Mouse (Mus musculus) colon, adult 2 months (tissue): ENCODE measurements around the gene Hunk. TPM values are rescaled to one million over a fixed set of nuclear protein-coding genes. Genes with fewer than 3 reads are reported as not detected.

ENCODE experiments used
- polyA plus RNA-seq: library from polyadenylated mRNA; depleted of rRNA; stranded (reverse); fragments of >200 nt; gene quantifications from 2 replicates; pipeline ENCODE4 v1.2.3, GENCODE M21; 2012; rRNA removed

Hunk gene
- polyA plus RNA-seq, result 4.4 and 6.9 TPM in 2 replicates

DNA sequence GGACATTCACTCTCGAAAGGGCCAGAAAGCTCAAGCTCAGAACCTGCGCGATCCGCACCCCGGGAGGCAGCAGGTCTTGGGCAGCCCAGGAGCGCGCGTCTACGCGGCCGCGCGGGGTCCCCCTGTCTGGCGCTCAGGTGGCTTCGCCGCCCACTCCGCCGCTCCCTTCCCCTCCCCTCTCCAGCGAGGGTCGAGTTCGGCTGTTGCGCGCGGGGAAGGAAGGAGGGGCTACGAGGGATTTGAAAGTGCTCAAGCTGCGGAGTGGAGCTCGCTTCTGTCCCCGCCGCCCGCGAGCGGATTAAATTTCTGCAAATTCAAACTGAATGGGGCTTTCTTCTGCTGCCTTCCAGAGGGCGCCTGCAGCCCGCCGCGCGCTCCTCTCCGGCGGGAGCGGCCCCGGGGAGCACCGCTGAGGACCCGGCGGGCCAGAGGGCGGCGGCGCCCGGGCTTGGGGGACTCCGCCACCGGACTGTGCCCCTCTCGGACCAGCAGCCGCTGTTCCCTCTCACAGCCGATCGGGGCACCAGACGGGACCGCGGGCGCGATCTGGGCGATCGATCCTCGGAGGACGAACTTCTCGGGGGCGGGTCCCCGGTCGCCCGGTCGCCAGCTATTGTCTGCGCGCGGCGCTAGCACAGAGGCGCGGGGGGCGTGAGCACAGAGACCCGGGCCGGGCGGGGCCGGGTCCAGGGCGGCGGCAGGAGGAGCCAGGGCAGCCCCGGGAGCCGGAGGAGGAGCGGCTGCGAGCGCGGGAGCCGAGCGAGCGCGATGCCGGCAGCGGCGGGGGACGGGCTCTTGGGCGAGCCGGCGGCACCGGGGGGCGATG is at the start of gene Hunk:
Gene Hunk, plus strand, starts transcription at position 326 of the 826 bp plus-strand sequence.

Other genes starting within 250 kb of the Hunk start
- gene Tiam1, start 242.2 kb upstream of the Hunk start, polyA plus RNA-seq, result 2.4 and 3.5 TPM in 2 replicates
- gene Sod1, start 165.3 kb upstream of the Hunk start, polyA plus RNA-seq, result 329 and 358 TPM in 2 replicates
- gene Scaf4, start 101.5 kb upstream of the Hunk start, polyA plus RNA-seq, result 41.6 and 46.5 TPM in 2 replicates